Mouse (Mus musculus) liver, adult 2 months (tissue): ENCODE data around the gene Rabepk. TPM values are rescaled to one million over a fixed set of nuclear protein-coding genes. Genes with fewer than 3 reads are reported as not detected.
"Not testable (repeated sequence)": the region's sequence is repeated elsewhere in the genome, so short reads cannot be mapped to it uniquely, and the experiment has no call there.

ENCODE experiments used
- DNase-seq: peaks from one replicate; pipeline ENCODE4 v3.0.0-alpha.2; 2011; ENCODE audit warnings: low read depth, low spot score; ENCODE audit errors: extremely low read depth
- H3K27ac ChIP-seq: fragments of 200-500 bp; replicated peaks from 2 replicates; pipeline ENCODE4 v1.5.1; 2012; ENCODE audit warnings: low read depth, mild to moderate bottlenecking, control low read depth, inconsistent platforms, low read length; ENCODE audit not compliant: insufficient read depth
- H3K27me3 ChIP-seq: fragments of 200-500 bp; 2 replicates; pipeline ENCODE4 v1.6.1; 2012; ENCODE audit warnings: mild to moderate bottlenecking, moderate library complexity, low read length, inconsistent platforms; ENCODE audit not compliant: control insufficient read depth, insufficient read depth
- H3K36me3 ChIP-seq: fragments of 200-500 bp; 2 replicates; pipeline ENCODE4 v1.6.1; 2012; ENCODE audit warnings: low read length, inconsistent platforms; ENCODE audit not compliant: control insufficient read depth, insufficient read depth
- H3K4me1 ChIP-seq: fragments of 200-500 bp; 2 replicates; pipeline ENCODE4 v1.6.1; 2011; ENCODE audit warnings: low read length; ENCODE audit not compliant: control insufficient read depth, insufficient read depth
- H3K4me3 ChIP-seq: fragments of 200-500 bp; 2 replicates; pipeline ENCODE4 v1.5.1; 2011; ENCODE audit warnings: low read depth, mild to moderate bottlenecking, control low read depth, low read length, moderate library complexity; ENCODE audit not compliant: insufficient read depth
- H3K79me2 ChIP-seq: fragments of 200-500 bp; 2 replicates; pipeline ENCODE4 v1.6.1; 2012; ENCODE audit warnings: inconsistent platforms, mild to moderate bottlenecking, low read length, moderate library complexity; ENCODE audit not compliant: control insufficient read depth, insufficient read depth
- H3K9ac ChIP-seq: fragments of 200-500 bp; 2 replicates; pipeline ENCODE4 v1.6.1; 2012; ENCODE audit warnings: low read depth, mild to moderate bottlenecking, control low read depth, inconsistent platforms, low read length
- CTCF ChIP-seq: fragments of 200-500 bp; IDR thresholded peaks from 2 replicates; pipeline ENCODE4 v1.5.1; 2011; ENCODE audit warnings: low read depth, low read length, control low read depth
- POLR2A ChIP-seq: fragments of 200-500 bp; IDR thresholded peaks from 2 replicates; pipeline ENCODE4 v1.6.1; 2011; ENCODE audit warnings: low read length, control low read depth; ENCODE audit not compliant: insufficient read depth; ENCODE audit errors: extremely low read depth
- WGBS: fragments of 180-500 bp; shearing (Covaris S2); methylation state at CpG from one replicate; pipeline ENCODE4 v1.1.7; 2018; 5-methylcytosine and 5-hydroxymethylcytosine counted together
- polyA plus RNA-seq: library from polyadenylated mRNA; depleted of rRNA; stranded (reverse); fragments of >200 nt; gene quantifications from 2 replicates; pipeline ENCODE4 v1.2.3, GENCODE M21; 2012
- total RNA-seq: library from RNA; depleted of rRNA; stranded (reverse); fragments of >200 nt; gene quantifications from 2 replicates; pipeline ENCODE4 v1.2.3, GENCODE M21; 2014

Rabepk gene
- total and polyA plus RNA-seq, 2 experiments: 12.1 to 14.7 TPM

DNA sequence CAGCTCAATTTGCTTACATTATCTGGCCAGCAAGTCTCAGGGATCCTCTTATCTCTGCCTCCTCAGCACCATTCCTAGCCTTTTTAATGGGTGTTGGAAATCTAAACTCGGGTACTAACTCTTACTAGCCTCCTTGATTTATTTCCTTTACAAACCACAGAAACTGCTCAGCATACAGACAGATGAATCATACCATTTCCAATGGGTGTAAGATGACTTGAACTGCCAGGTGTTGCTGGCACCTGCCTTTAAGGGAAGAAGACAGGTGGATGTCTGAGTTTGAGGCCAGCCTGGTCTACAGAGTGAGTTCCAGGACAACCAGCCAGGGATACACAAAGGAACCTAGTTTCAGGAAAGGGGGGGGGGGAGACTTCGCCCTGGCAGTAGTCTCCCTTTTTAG, 8.3 kb upstream of the Rabepk start:
- Histone ChIP-seq H3K4me1 (peaks cover 15% of the 10 kb centered on the region), H3K9ac (no peak overlapping the region), H3K27me3 (no peaks in the 10 kb centered on the region), H3K36me3 (peaks cover 55% of the 10 kb centered on the region), H3K4me3 (no peak overlapping the region), H3K27ac (no peak overlapping the region), H3K79me2 (peaks cover 29% of the 10 kb centered on the region; the same call in 1 of the 2 replicates)
- no peak for DNase-seq
- WGBS: 72% methylated on average over 2 of the region's 2 CpGs
- TF ChIP-seq CTCF (no peak), POLR2A (no peak)

GRCm38 (mm10) chr2:34805364-34805950, 5.7 kb upstream of the Rabepk start:
- no peak for TF ChIP-seq POLR2A
- no peak for TF ChIP-seq CTCF
- H3K4me1 ChIP-seq: peaks cover 15% of the 10 kb centered on the region
- H3K27ac ChIP-seq: no peak overlapping the region
- H3K9ac ChIP-seq: no peak overlapping the region
- no peak for DNase-seq
- no peaks in the 10 kb centered on the region for H3K27me3 ChIP-seq
- peaks cover 32% of the 10 kb centered on the region for H3K36me3 ChIP-seq
- WGBS: 75% methylated on average over 10 of the region's 10 CpGs
- H3K4me3 ChIP-seq: no peak overlapping the region
- peaks cover 27% of the 10 kb centered on the region; the same call in 1 of the 2 replicates for H3K79me2 ChIP-seq

DNA sequence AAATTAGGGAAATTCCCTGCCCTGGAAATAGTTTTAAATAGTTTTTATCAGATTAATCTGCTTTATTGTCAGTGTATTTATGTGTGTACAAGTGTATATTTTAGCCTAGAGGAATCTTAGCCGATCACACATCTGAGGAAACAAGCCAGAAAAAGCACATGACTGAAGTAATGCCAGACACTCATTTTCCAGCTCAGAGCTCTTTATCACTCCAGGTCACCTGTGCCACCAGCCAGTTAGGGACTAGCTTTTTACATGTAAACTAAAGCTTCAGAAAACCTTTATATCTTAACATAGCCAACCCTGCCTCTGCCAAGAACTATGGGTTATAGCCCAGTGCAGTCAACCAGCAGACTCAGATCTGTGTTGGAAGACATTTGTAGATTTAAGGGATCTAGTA, 5.1 kb upstream of the Rabepk start:
- Histone ChIP-seq H3K4me1 (peaks cover 15% of the 10 kb centered on the region), H3K79me2 (peaks cover 25% of the 10 kb centered on the region; the same call in 1 of the 2 replicates), H3K9ac (no peak overlapping the region; the same call in 1 of the 2 replicates), H3K36me3 (peaks cover 27% of the 10 kb centered on the region), H3K4me3 (no peak overlapping the region), H3K27ac (no peak overlapping the region), H3K27me3 (no peaks in the 10 kb centered on the region)
- 11% methylated on average over 1 of the region's 1 CpGs for WGBS
- DNase-seq: peak; percentile 77
- TF ChIP-seq CTCF: no peak
- no peak for TF ChIP-seq POLR2A

GRCm38 (mm10) chr2:34804172-34804571, 4.5 kb upstream of the Rabepk start:
- peaks cover 23% of the 10 kb centered on the region for H3K36me3 ChIP-seq
- H3K9ac ChIP-seq: no peak overlapping the region
- no peak for DNase-seq
- TF ChIP-seq CTCF (no peak), POLR2A (no peak)
- no peaks in the 10 kb centered on the region for H3K27me3 ChIP-seq
- H3K4me3 ChIP-seq: no peak overlapping the region
- H3K27ac ChIP-seq: no peak overlapping the region
- WGBS: 95% methylated on average over 2 of the region's 2 CpGs
- peaks cover 15% of the 10 kb centered on the region for H3K4me1 ChIP-seq
- peaks cover 24% of the 10 kb centered on the region; the same call in 1 of the 2 replicates for H3K79me2 ChIP-seq

DNA sequence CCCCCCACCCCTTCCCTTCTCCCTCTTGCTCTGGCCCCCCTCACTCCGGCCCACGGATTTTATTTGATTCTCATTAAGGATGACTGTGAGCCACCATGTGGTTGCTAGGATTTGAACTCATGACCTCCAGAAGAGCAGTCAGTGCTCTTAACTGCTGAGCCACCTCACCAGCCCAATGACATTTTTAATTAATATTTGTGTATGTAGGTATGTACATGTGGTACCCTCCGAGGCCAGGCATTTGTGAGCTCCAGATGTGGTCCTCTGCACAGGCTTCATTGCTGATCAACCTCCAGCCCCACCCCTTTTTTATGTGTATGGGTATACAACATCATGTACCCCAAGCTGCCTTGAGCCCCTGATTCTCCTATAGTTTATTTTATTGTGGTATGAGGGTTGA, 4.0 kb upstream of the Rabepk start:
- H3K4me1 ChIP-seq: peaks cover 18% of the 10 kb centered on the region
- no peak for TF ChIP-seq POLR2A
- no peak for TF ChIP-seq CTCF
- WGBS: 77% methylated on average over 3 of the region's 3 CpGs
- H3K4me3 ChIP-seq: no peak overlapping the region
- peaks cover 23% of the 10 kb centered on the region for H3K36me3 ChIP-seq
- H3K9ac ChIP-seq: no peak overlapping the region
- DNase-seq: no peak
- H3K27me3 ChIP-seq: no peaks in the 10 kb centered on the region
- no peak overlapping the region for H3K27ac ChIP-seq
- peaks cover 24% of the 10 kb centered on the region; the same call in 1 of the 2 replicates for H3K79me2 ChIP-seq

- peak; percentile 64 for DNase-seq
- under 1% methylated on average over 32 of the region's 32 CpGs for WGBS
- Histone ChIP-seq H3K4me1 (peaks cover 18% of the 10 kb centered on the region), H3K27ac (peak overlapping the region; percentile 73), H3K79me2 (peaks cover 18% of the 10 kb centered on the region; the same call in 1 of the 2 replicates), H3K36me3 (peaks cover 15% of the 10 kb centered on the region), H3K4me3 (peak overlapping the region; percentile 91), H3K9ac (peak overlapping the region; percentile 90)
- H3K27me3 ChIP-seq: not testable (repeated sequence)
Measured at GRCm38 (mm10) chr2:34802565-34803245, 3.0 kb upstream of the Rabepk start.
